Mouse (Mus musculus): ENCODE results near the gene Gm4756.
"Not testable (repeated sequence)": the region's sequence is repeated elsewhere in the genome, so short reads cannot be mapped to it uniquely, and the experiment has no call there.

Gene Gm4756

GRCm38 (mm10) chr12:72655775-72656174 lies 6.3 kb upstream of the Gm4756 start:
- in situ Hi-C loops (cut with MboI; ENCODE audit: low sequenced_read_pairs) = no loop called here

GRCm38 (mm10) chr12:72654698-72655097 lies 5.2 kb upstream of the Gm4756 start:
- in situ Hi-C loops (cut with MboI; ENCODE audit: low sequenced_read_pairs) = no loop called here

GRCm38 (mm10) chr12:72648921-72649320 lies 540 bp downstream of the Gm4756 start:
- in situ Hi-C loops (cut with MboI; ENCODE audit: low sequenced_read_pairs) = no loop called here

DNA sequence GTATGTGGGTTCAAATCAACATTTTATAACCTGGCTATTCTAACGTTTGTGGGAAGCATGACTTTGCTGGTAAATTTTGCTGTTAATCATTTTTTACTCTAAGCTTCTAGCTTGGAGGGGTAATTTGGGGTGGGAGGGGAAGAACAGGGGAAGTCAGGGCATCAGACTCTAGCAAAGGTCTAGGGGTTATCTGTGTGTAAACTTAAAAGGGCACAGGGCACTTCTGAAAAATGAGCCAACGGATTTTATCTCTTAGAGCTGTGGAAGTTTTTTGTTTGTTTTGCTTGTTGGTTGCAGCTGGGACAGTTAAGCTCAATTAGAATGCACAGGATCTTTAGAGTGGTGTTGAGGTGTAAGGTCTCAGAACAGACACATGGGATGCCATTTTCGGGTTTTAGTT lies 11.4 kb downstream of the Gm4756 start:
- in situ Hi-C loops (cut with MboI; ENCODE audit: low sequenced_read_pairs) = no loop called here

- in situ Hi-C loops (cut with MboI; ENCODE audit: low sequenced_read_pairs) = no loop called here
Measured at GRCm38 (mm10) chr12:72628751-72629150, 20.7 kb downstream of the Gm4756 start.

- in situ Hi-C loops (cut with MboI; ENCODE audit: low sequenced_read_pairs) = no loop called here
Measured at GRCm38 (mm10) chr12:72622853-72623496, 26.5 kb downstream of the Gm4756 start.

DNA sequence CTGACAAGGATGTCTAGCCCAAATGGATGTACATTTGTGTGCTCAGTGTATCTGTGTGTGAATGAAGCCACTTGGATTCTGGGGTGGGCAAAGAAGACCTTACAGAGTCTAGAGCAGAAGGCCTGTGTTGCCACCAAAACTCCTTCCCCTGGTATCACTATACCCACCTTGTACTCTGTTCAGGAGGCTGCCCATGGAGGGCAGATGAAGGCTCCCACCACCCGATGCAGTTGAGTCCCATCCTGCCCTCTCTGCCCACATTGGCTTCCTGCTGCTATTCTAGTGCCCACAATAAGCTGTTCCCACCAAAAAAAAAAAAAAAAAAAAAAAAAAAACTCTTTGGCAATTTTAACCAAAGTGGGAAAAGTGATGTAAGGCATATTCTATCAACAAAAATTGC lies 28.0 kb downstream of the Gm4756 start:
- in situ Hi-C loops (cut with MboI; ENCODE audit: low sequenced_read_pairs) = no loop called here

- in situ Hi-C loops (cut with MboI; ENCODE audit: low sequenced_read_pairs) = no loop called here
Measured at GRCm38 (mm10) chr12:72620856-72621255, 28.6 kb downstream of the Gm4756 start.

DNA sequence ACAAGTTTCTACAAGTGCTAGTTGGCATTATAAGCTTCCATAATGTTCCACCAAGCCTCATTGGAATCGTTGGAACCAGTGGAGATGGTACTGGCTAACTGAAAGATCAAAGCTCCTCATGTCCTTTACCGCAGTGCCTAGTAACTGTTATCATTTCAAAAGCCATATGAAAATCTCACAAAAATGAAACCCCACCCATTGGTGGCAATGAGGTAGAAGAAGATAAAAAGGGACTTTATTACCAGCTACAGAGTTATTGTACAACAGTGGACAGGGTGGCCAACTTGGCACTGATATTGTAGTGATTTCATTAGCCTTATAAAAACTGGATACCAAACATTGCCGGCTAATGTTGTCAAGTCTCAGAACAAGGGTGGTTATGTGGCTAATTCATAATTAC lies 37.4 kb downstream of the Gm4756 start:
- in situ Hi-C loops (cut with MboI; ENCODE audit: low sequenced_read_pairs) = no loop called here

DNA sequence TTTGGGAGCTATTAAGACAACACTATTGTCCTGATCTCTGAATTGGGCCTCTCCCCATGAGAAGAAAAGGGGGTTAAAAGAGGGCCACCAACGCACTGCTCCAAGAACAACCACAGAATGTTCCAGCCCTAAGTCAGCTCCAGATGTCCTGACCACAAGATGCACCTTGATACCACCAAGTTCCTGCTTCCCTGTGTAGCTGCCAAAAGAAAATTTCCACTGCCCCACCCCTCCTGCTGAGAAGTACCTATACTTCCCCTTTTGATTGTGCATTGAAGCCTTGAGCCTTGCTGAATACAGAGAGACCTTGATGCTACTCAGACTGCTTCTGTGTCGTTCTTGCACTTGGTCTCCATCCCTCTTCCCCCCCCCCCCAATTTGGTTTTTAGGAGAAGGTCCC lies 50.7 kb downstream of the Gm4756 start:
- in situ Hi-C loops (cut with MboI; ENCODE audit: low sequenced_read_pairs) = not testable (repeated sequence)

DNA sequence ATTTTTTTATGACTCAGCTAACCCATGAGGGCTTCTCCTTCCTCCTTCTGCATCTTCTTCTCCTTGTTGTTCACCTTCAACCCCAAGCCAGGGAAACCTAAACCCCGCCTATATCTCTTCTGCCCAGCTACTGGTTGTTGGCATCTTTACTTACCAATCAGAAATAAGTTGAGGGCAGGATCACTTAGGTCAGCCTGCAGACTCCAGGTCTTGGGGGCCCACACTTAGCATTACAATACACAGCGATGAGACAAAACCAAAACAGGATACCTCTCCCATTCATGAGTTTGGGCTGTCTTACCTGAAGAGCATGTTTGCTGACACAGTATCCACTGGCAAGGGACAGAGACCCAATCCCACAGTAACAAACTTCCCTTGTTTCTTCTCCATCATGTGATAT lies 55.5 kb downstream of the Gm4756 start:
- in situ Hi-C loops (cut with MboI; ENCODE audit: low sequenced_read_pairs) = no loop called here

DNA sequence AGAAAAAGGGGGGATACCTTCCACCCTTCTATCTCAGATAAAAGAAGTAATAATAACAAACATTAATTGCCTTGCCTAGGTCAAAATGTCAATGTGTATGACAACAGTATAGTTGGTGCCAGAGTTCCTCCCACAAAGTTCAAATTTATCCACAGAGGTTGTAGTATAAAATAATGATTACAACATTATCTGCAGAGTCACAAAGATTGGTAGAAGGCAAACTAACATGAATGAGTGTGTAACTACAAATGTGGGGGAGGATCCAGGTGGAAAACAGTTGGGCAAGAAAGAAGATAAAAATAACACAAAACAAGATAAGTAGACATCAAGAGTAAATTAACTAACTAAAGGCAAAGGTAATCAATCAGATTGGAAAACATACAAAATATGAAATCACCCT lies 56.5 kb downstream of the Gm4756 start:
- in situ Hi-C loops (cut with MboI; ENCODE audit: low sequenced_read_pairs) = no loop called here

DNA sequence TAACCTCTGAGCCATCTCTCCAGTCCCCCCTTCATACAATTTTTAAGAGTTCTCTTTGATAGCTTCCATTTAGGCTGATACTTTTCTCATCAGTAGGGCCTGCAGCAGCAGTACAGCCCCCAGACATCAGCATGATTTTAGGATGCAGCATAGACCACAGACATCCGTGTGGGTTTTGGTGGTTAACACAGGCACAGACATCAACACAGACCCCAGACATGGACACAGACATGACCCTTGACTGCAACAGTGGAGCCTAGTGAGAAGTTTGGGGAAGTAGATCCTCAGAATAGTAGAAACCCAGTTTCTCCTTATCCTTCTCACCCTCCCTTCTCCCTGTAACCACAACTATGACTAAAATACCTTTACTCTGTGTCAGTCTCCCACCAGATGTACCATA lies 64.1 kb downstream of the Gm4756 start:
- in situ Hi-C loops (cut with MboI; ENCODE audit: low sequenced_read_pairs) = no loop called here

GRCm38 (mm10) chr12:72583099-72583498 lies 66.4 kb downstream of the Gm4756 start:
- in situ Hi-C loops (cut with MboI; ENCODE audit: low sequenced_read_pairs) = no loop called here

GRCm38 (mm10) chr12:72582021-72582420 lies 67.4 kb downstream of the Gm4756 start:
- in situ Hi-C loops (cut with MboI; ENCODE audit: low sequenced_read_pairs) = no loop called here

- in situ Hi-C loops (cut with MboI; ENCODE audit: low sequenced_read_pairs) = no loop called here
Measured at GRCm38 (mm10) chr12:72564281-72564795, 85.1 kb downstream of the Gm4756 start.

DNA sequence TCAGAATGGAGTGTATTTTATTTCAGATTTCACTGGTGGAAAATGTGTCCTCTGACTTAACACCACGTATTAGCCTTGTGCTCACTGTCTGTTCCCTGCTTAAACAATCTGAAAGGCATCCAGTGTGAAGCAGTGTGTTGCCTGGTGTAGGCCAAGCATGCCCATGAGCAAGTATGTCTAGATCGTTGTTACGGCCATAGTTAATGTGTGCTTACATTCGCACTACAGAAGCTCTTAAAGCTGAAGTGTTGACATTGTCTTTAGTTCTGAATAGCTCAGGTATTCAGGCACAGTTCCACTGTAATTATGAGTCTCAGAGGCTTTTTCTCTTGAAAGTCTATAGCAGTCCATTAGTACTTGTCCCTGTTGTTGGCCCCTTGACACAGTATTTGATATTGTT lies 95.1 kb downstream of the Gm4756 start:
- in situ Hi-C loops (cut with MboI; ENCODE audit: low sequenced_read_pairs) = no loop called here

GRCm38 (mm10) chr12:72538571-72538970 lies 110.9 kb downstream of the Gm4756 start:
- in situ Hi-C loops (cut with MboI; ENCODE audit: low sequenced_read_pairs) = no loop called here

DNA sequence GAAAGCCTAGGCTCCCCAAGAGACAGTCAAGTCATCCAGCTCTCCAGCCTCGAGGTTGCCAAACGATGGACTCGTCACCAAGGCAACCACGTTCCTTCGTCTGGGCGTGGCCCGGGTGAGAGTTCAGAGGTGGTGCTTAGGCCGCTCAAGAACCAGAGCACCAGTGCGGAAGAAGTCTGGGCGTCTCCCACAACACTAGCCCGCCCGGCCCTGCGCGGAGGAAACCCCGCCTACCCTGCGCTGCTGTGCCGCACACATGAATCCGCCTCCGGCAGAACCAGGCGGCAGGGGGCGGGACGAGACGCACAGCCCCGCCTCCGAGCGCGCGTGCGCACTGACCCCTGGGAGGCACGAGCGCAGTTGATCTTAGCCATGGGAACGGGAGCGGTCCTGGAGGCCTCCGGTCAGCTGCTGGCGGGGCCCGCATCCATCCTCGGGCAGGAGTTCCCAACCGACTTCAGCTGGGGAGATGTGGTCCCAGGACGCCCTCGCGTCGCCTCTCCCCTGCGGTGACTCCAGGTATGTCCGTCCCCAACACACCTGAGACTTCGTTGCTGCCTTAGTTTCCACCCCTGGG lies 113.4 kb downstream of the Gm4756 start, which contains the start of gene Pcnx4:
Gene Pcnx4, plus strand, starts transcription at position 363 of the 577 bp plus-strand sequence.
- in situ Hi-C loops (cut with MboI; ENCODE audit: low sequenced_read_pairs) = no loop called here

DNA sequence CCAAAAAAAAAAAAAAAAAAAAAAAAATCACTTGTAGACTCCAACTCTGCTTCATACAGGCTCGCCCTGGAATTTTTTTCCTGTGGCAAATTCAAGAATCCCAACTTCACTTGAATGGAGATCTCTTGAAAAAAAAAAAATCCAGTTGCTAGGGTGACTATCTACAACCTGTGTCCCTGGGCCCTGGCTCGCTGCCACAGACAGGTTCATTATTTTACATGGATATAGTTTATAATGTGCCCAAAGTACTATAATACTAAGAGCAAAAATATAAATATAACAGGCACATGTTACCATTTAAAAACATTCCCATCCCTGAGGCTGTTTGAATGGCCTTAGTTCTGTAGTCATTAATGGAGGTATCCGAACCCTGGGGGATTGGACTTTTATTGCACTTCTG lies 113.9 kb downstream of the Gm4756 start:
- in situ Hi-C loops (cut with MboI; ENCODE audit: low sequenced_read_pairs) = no loop called here

DNA sequence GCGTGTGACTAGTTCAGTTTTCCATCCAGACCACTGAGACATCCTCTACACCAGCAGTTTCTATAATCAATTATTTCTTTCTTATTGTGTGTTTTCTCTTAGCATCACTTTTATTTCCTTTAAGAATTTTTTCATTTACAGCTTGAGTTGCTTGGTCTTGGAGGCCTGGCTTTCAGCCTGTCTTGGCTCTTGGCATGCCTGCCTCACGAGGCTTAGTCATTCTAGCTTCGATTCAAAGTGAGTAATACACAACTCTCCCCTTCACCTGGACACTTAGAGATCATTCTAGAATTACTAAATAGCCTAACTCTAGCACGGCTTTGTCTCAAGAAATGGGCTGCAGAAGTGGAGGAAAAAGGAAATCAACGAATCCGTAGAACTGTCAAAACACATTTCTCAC lies 115.5 kb downstream of the Gm4756 start:
- in situ Hi-C loops (cut with MboI; ENCODE audit: low sequenced_read_pairs) = no loop called here

DNA sequence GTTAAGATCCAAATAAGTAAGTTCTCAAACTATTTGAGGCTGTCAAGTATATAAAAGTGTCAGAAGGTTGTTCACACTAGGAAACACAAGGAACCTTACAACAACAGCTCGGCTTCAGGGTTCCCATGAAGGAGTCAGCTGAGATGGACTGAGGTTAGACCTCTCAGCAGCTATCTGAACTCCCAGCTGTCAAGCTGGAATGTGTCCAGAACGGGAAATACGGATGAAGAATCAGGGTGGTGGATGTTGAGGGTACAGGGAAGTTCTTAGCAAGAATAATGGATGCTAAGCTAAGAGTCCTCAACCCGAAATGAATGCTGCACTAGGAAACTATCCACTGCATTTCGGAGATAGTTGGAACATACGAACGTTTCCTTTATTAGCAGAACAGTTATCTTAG lies 117.2 kb downstream of the Gm4756 start:
- in situ Hi-C loops (cut with MboI; ENCODE audit: low sequenced_read_pairs) = no loop called here

All from CH12F3 (cell line).